Mouse (Mus musculus): ENCODE results near the gene Aifm3. TPM values are rescaled to one million over a fixed set of nuclear protein-coding genes. Genes with fewer than 3 reads are reported as not detected.

Gene Aifm3
- 0.88 and 1.0 TPM in 2 replicates for polyA plus RNA-seq (2015; fragmentation: Nextera tagmentation; extraction: Ambion mirVana)

DNA sequence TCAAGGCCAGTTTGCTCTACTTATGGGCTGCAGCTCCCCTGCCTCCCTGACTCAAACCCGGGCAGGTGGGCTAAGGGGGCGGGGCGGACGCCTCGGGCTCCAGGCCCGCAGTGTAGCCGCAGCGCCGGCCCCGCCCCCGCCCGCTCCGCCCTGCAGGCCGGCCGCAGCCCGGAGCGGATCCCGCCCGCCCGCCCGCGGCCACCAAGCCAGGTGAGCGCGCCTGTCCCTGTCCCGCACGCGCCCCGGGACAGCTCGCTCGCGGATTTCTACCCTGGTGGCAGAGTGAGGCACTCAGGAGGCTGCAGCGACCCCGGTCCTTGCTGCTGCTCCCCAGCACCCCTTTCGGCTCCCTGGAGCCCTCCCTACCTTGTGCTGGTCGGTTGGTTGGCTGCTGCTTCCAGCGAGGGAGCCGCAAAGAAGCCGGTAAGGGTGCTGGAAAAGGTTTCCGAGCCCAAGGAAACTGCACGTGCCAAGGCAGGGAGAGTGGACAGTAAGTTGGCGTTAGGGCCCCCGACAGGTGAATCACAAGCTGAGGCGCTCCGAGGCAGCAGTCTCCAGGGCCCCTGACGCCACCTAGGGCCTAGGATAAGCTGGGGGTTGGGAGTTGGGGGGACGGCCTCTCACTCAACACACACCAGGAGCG, at the start of gene Aifm3:
Aifm3 (plus strand) TSS at position 143 of the 643 bp plus-strand sequence.
- 2% methylated on average over 40 of the region's 47 CpGs for WGBS
- ATAC-seq (ENCODE audit: extremely low read depth, insufficient number of reproducible peaks, low FRiP score, low TSS enrichment) = peak; percentile 26; the same call in 1 of the 2 replicates
- no peak within 1 kb of the TSS for H3K27ac ChIP-seq (replicated peaks)

GRCm38 (mm10) chr16:17451541-17452372, 37.7 kb upstream of the Aifm3 start, which contains the start of gene Crkl:
TSS of gene Crkl (plus strand) at chr16:17451987.
- Histone ChIP-seq H3K4me1 (peaks cover 31% of the 10 kb centered on the region), H3K4me3 (peak within 1 kb of the TSS; percentile 94), H3K36me3 (peaks cover 16% of the 10 kb centered on the region), H3K4me2 (peak within 1 kb of the TSS; percentile 95), H3K27me3 (replicated peaks) (no peaks in the 10 kb centered on the region), H3K9ac (peak within 1 kb of the TSS; percentile 98), H3K9me3 (no peaks in the 10 kb centered on the region), H3K27ac (replicated peaks) (peak within 1 kb of the TSS; percentile 99)
- WGBS = under 1% methylated on average over 63 of the region's 63 CpGs
- peak; percentile 95 for ATAC-seq (ENCODE audit: extremely low read depth, insufficient number of reproducible peaks, low FRiP score, low TSS enrichment)

More for the DNA sequence above, at the start of gene Aifm3:
- Histone ChIP-seq H3K4me3 (peak within 1 kb of the TSS; percentile 63), H3K9me3 (no peaks in the 10 kb centered on the region), H3K27me3 (replicated peaks) (peaks cover 34% of the 10 kb centered on the region), H3K4me2 (peak within 1 kb of the TSS; percentile 95), H3K36me3 (peaks cover 29% of the 10 kb centered on the region), H3K4me1 (peaks cover 36% of the 10 kb centered on the region), H3K9ac (peak within 1 kb of the TSS; percentile 83)

GRCm38 (mm10) chr16:17452373-17452715, 37.1 kb upstream of the Aifm3 start:
- peaks cover 36% of the 10 kb centered on the region for H3K4me1 ChIP-seq
- peak overlapping the region; percentile 98 for H3K9ac ChIP-seq
- no peaks in the 10 kb centered on the region for H3K27me3 ChIP-seq (replicated peaks)
- H3K4me3 ChIP-seq = peak overlapping the region; percentile 94
- peak overlapping the region; percentile 95 for H3K4me2 ChIP-seq
- peak overlapping the region; percentile 99 for H3K27ac ChIP-seq (replicated peaks)
- H3K9me3 ChIP-seq = no peaks in the 10 kb centered on the region
- peaks cover 22% of the 10 kb centered on the region for H3K36me3 ChIP-seq
- under 1% methylated on average over 24 of the region's 24 CpGs for WGBS
- peak; percentile 38; the same call in 1 of the 2 replicates for ATAC-seq (ENCODE audit: extremely low read depth, insufficient number of reproducible peaks, low FRiP score, low TSS enrichment)

GRCm38 (mm10) chr16:17456901-17457300, 32.5 kb upstream of the Aifm3 start:
- 90% methylated on average over 1 of the region's 1 CpGs for WGBS

GRCm38 (mm10) chr16:17460254-17460653, 29.2 kb upstream of the Aifm3 start:
- no peaks in the 10 kb centered on the region for H3K27me3 ChIP-seq (replicated peaks)
- 93% methylated on average over 4 of the region's 4 CpGs for WGBS
- no peak overlapping the region for H3K4me3 ChIP-seq
- peaks cover 49% of the 10 kb centered on the region for H3K4me1 ChIP-seq
- peaks cover 62% of the 10 kb centered on the region for H3K36me3 ChIP-seq
- no peak overlapping the region for H3K4me2 ChIP-seq
- H3K27ac ChIP-seq (replicated peaks) = no peak overlapping the region
- no peak overlapping the region for H3K9ac ChIP-seq
- no peak for ATAC-seq (ENCODE audit: extremely low read depth, insufficient number of reproducible peaks, low FRiP score, low TSS enrichment)
- H3K9me3 ChIP-seq = no peaks in the 10 kb centered on the region

More at GRCm38 (mm10) chr16:17456901-17457300, 32.5 kb upstream of the Aifm3 start:
- Histone ChIP-seq H3K27ac (replicated peaks) (no peak overlapping the region), H3K4me2 (no peak overlapping the region), H3K9me3 (no peaks in the 10 kb centered on the region), H3K9ac (no peak overlapping the region), H3K4me3 (no peak overlapping the region), H3K36me3 (peaks cover 56% of the 10 kb centered on the region), H3K27me3 (replicated peaks) (no peaks in the 10 kb centered on the region), H3K4me1 (peaks cover 50% of the 10 kb centered on the region)
- no peak for ATAC-seq (ENCODE audit: extremely low read depth, insufficient number of reproducible peaks, low FRiP score, low TSS enrichment)

DNA sequence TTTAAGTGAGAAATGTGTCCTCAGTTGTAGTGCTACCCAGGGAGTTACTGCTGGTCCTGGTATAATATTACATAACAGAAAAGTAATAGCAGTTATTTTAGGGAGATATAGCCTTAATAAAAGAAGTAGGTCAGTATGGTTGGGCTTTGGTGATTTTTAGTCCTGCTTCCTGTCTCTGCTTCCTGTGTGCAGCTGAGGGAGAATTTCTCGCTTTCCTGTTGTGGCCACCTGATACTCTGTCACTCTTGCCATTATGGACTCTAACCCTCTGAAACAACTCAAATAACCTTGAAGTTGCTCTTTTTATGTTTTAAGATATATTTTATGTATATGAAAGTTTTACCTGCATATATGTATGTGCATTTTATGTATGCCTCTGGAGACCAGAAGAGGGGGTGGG, 27.8 kb upstream of the Aifm3 start:
- no peak overlapping the region for H3K4me3 ChIP-seq
- H3K9me3 ChIP-seq = no peaks in the 10 kb centered on the region
- H3K27ac ChIP-seq (replicated peaks) = no peak overlapping the region
- H3K36me3 ChIP-seq = peaks cover 56% of the 10 kb centered on the region
- no peak for ATAC-seq (ENCODE audit: extremely low read depth, insufficient number of reproducible peaks, low FRiP score, low TSS enrichment)
- H3K4me2 ChIP-seq = no peak overlapping the region
- H3K27me3 ChIP-seq (replicated peaks) = no peaks in the 10 kb centered on the region
- WGBS = 77% methylated on average over 1 of the region's 1 CpGs
- H3K4me1 ChIP-seq = peaks cover 40% of the 10 kb centered on the region
- H3K9ac ChIP-seq = no peak overlapping the region

DNA sequence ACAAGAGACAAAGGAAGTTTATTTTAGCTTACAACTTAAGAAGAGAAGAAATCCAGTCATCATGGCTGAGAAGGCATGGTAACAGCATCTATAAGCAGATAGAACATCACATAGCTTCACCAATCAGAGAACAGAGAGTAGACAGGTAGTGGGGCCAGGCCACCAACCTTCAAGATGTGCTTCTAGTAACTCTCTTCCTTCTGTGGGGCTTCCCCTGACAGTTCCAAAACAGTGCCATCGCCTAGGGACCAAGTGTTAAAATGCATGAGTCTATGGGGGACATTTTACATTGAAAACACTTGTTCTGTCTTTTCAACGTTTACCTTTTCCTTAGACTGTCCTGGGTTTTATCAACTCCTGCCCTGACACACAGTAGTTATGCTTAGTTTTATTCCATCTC, 26.2 kb upstream of the Aifm3 start:
- no peak overlapping the region for H3K9ac ChIP-seq
- no peaks in the 10 kb centered on the region for H3K9me3 ChIP-seq
- H3K4me1 ChIP-seq = peaks cover 33% of the 10 kb centered on the region
- no peak for ATAC-seq (ENCODE audit: extremely low read depth, insufficient number of reproducible peaks, low FRiP score, low TSS enrichment)
- no peak overlapping the region for H3K4me2 ChIP-seq
- H3K27ac ChIP-seq (replicated peaks) = no peak overlapping the region
- no peak overlapping the region for H3K4me3 ChIP-seq
- no peaks in the 10 kb centered on the region for H3K27me3 ChIP-seq (replicated peaks)
- 81% methylated on average over 2 of the region's 2 CpGs for WGBS
- H3K36me3 ChIP-seq = peaks cover 41% of the 10 kb centered on the region

DNA sequence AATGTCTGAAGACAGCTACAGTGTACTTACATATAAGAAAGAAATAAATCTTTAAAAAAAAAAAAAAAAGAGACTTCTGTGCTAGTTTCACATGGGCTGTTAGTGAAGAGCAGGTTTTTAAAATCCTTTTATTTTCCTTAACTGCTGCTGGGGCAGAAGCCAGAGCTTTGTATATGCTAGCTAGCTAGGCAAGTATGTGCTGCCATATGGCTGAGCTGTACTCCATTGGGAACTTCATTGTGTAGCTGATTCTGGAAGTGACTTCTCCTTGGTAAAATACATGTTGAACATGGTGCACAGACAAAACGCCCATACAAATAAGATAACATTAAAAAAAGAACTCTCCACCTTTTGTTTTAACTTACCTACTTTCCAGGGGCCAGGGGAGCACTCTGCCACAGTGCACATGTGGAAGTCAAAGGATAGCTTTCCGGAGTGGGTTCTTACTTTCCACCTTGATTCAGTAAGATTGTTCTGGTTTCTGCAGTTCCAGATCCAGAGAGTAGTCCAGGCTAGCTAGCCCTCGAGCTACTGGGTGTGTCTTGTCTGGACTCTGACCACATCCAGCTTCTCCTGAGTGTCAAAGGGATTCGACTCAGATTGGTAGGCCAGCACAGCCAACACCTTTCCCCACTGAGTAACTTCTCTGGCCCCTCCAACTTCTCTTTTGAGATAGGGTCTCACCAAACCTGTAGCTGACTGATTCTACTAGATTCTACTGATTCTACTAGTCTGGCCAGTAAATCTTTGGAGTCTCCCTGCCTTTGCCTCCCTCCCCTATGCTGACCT, 22.3 kb upstream of the Aifm3 start:
- WGBS = 83% methylated on average over 4 of the region's 4 CpGs
- Histone ChIP-seq H3K36me3 (peaks cover 51% of the 10 kb centered on the region), H3K9ac (no peak overlapping the region), H3K4me1 (peaks cover 16% of the 10 kb centered on the region), H3K9me3 (no peaks in the 10 kb centered on the region), H3K27me3 (replicated peaks) (no peaks in the 10 kb centered on the region), H3K4me2 (no peak overlapping the region), H3K4me3 (no peak overlapping the region), H3K27ac (replicated peaks) (no peak overlapping the region)
- no peak for ATAC-seq (ENCODE audit: extremely low read depth, insufficient number of reproducible peaks, low FRiP score, low TSS enrichment)

DNA sequence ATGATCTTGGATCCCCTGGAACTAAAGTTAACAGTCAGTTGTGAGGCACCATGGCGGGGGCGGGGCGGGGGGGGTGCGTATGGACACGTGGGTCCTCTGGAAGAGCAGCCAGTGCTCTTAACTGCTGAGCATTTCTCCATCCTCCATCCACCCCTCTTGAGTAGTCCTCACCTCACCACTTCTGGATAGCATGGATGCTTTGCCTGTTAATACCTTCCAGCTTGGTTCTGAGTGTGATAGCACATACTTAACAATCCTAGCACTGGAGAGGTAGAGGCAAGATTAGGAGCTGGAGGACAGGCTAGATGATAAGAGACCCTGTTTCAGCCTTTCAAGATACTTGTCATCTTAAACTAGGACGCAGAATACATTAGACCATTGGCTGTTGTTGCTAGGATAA, 16.9 kb upstream of the Aifm3 start:
- Histone ChIP-seq H3K9me3 (no peaks in the 10 kb centered on the region), H3K27me3 (replicated peaks) (no peaks in the 10 kb centered on the region), H3K36me3 (peaks cover 56% of the 10 kb centered on the region), H3K27ac (replicated peaks) (no peak overlapping the region), H3K9ac (no peak overlapping the region), H3K4me3 (no peak overlapping the region), H3K4me2 (no peak overlapping the region), H3K4me1 (peaks cover 10% of the 10 kb centered on the region)
- no peak for ATAC-seq (ENCODE audit: extremely low read depth, insufficient number of reproducible peaks, low FRiP score, low TSS enrichment)
- WGBS = 64% methylated on average over 6 of the region's 6 CpGs

- peaks cover 57% of the 10 kb centered on the region for H3K36me3 ChIP-seq
- H3K27ac ChIP-seq (replicated peaks) = no peak overlapping the region
- H3K9ac ChIP-seq = no peak overlapping the region
- no peaks in the 10 kb centered on the region for H3K27me3 ChIP-seq (replicated peaks)
- H3K4me1 ChIP-seq = peaks cover 13% of the 10 kb centered on the region
- no peak for ATAC-seq (ENCODE audit: extremely low read depth, insufficient number of reproducible peaks, low FRiP score, low TSS enrichment)
- no peaks in the 10 kb centered on the region for H3K9me3 ChIP-seq
- no peak overlapping the region for H3K4me2 ChIP-seq
- H3K4me3 ChIP-seq = no peak overlapping the region
Measured at GRCm38 (mm10) chr16:17474091-17474490, 15.3 kb upstream of the Aifm3 start.

GRCm38 (mm10) chr16:17474761-17475160, 14.7 kb upstream of the Aifm3 start:
- H3K9ac ChIP-seq = no peak overlapping the region
- no peak overlapping the region for H3K4me2 ChIP-seq
- H3K36me3 ChIP-seq = peaks cover 55% of the 10 kb centered on the region
- H3K4me3 ChIP-seq = no peak overlapping the region
- H3K9me3 ChIP-seq = no peaks in the 10 kb centered on the region
- no peaks in the 10 kb centered on the region for H3K27me3 ChIP-seq (replicated peaks)
- H3K4me1 ChIP-seq = peaks cover 13% of the 10 kb centered on the region
- ATAC-seq (ENCODE audit: extremely low read depth, insufficient number of reproducible peaks, low FRiP score, low TSS enrichment) = no peak
- WGBS = 82% methylated on average over 2 of the region's 2 CpGs
- no peak overlapping the region for H3K27ac ChIP-seq (replicated peaks)
